Mouse (Mus musculus) testis, adult 2 months (tissue): ENCODE results near the gene Tmem151a.

Experiments used
- CTCF ChIP-seq: fragments of 200-500 bp; IDR thresholded peaks from 2 replicates; pipeline ENCODE4 v1.5.1; 2012; ENCODE audit warnings: low read depth, mild to moderate bottlenecking, inconsistent platforms, low read length, moderate library complexity; ENCODE audit not compliant: control insufficient read depth, insufficient read depth, insufficient replicate concordance
- POLR2A ChIP-seq: fragments of 200-500 bp; IDR thresholded peaks from 2 replicates; pipeline ENCODE4 v1.6.1; 2012; ENCODE audit warnings: low read depth, mild to moderate bottlenecking, inconsistent platforms, low read length, moderate library complexity; ENCODE audit not compliant: control insufficient read depth

DNA sequence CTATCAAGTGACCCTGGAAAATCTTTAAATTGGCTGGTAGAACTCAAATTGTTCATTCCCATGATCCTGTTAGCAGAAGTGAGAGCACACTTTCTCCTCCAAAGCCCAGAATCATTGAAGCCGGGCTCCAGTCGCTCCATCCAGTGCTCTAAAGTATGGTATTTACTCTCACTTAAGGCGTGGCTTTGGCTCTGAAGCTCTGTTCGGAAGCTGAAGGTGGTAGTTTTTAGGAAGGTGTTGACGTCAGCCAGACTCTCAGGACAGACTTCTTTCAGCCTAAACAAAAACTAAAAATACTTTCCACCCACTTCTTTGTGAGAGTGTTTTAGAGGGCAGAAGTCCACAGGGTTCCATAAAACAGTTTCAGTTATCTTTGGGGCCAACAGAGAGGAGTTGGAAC is 11.8 kb downstream of the Tmem151a start:
- TF ChIP-seq POLR2A (no peak), CTCF (no peak)
